Mouse (Mus musculus): ENCODE data around the gene Ptprm. TPM values are rescaled to one million over a fixed set of nuclear protein-coding genes. Genes with fewer than 3 reads are reported as not detected.

Gene Ptprm
- polyA plus RNA-seq, 1 experiment from 2014 or later, result 24.7 TPM

DNA sequence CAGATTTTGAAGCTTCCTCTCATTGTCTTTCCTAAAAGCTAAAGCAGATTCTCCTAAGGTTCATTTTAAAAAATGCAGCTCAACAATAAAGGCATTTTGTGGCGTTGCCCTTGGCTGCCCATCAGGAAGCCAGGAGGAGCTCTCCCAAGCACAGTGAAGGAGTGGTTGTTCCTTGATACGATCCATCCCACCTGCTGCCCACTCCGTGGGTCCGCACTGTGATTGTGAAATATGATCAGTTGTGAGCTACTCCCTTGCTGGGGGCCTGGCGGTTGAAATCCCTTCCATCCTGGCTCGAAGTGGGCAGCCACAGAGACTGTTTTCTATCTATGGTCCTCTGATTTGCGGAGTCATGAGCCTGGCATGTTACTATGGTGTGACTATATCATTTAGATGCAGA is 610.9 kb downstream of the Ptprm start:
- Histone ChIP-seq H3K4me1 (replicated peaks) (no peaks in the 10 kb centered on the region), H3K36me3 (no peaks in the 10 kb centered on the region), H3K4me2 (no peak overlapping the region), H3K4me3 (no peak overlapping the region), H3K9me3 (no peaks in the 10 kb centered on the region), H3K27me3 (no peaks in the 10 kb centered on the region), H3K27ac (replicated peaks) (no peak overlapping the region), H3K9ac (no peak overlapping the region)
- ATAC-seq (ENCODE audit: low FRiP score, low read depth), result no peak
- WGBS, result 74% methylated on average over 7 of the region's 7 CpGs

DNA sequence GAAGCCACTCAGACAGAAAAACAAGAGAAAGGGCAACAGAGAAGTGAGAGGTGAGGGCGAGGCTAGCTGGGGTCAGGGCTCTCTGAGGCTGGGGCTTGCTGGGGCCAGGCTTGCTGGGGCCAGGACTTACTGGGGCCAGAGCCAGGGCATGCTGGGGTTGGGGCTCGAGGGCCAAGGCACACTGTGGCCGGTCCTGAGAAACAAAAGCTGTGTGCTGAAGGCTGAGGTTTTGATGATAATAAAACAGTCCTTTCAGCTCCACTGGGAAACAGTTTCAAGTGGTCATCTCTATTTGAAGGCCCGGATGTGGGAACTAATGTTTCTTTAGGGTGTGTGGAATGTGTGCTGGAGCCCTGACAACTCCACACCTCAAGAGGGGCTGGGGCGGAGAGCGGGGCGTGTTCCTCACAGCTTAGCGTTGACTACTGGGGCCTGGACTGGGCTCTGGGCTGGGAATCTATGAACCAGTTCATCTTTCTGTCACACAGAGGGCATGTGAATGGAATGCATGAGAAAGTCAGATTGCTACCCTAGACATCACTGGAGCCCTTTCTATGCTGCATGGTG is 615.4 kb downstream of the Ptprm start:
- ATAC-seq (ENCODE audit: low FRiP score, low read depth), result no peak
- 72% methylated on average over 8 of the region's 8 CpGs for WGBS
- H3K4me1 ChIP-seq (replicated peaks), result peaks cover 7% of the 10 kb centered on the region; the same call in 1 of the 2 replicates

DNA sequence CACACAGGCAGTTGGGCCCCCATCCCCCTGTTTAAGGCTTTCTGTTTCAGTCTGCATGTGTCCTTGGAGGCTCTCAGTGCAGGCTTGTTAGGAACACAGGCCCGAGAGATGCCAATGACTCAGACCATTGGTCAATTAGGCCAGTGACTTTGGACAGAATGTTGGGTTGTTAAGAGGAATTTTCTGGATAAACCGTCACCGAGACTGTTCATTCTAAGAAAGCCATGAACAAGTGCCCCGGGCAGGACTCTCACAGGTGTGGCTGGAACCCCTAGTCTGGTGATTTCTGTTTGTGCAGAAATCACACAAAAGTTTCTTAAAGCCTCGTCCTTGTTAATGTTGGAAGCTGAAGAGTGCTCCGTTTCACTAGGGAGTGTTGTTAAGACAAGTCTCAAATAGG is 615.9 kb downstream of the Ptprm start:
- Histone ChIP-seq H3K9me3 (no peaks in the 10 kb centered on the region), H3K27ac (replicated peaks) (no peak overlapping the region), H3K4me2 (no peak overlapping the region), H3K4me1 (replicated peaks) (peaks cover 7% of the 10 kb centered on the region; the same call in 1 of the 2 replicates), H3K36me3 (no peaks in the 10 kb centered on the region), H3K27me3 (no peaks in the 10 kb centered on the region), H3K4me3 (no peak overlapping the region), H3K9ac (no peak overlapping the region)
- 83% methylated on average over 6 of the region's 6 CpGs for WGBS
- ATAC-seq (ENCODE audit: low FRiP score, low read depth), result no peak

More for the DNA sequence above, 615.4 kb downstream of the Ptprm start:
- Histone ChIP-seq H3K9me3 (no peaks in the 10 kb centered on the region), H3K27me3 (no peaks in the 10 kb centered on the region), H3K4me3 (no peak overlapping the region), H3K9ac (no peak overlapping the region), H3K4me2 (no peak overlapping the region), H3K36me3 (no peaks in the 10 kb centered on the region), H3K27ac (replicated peaks) (no peak overlapping the region)

DNA sequence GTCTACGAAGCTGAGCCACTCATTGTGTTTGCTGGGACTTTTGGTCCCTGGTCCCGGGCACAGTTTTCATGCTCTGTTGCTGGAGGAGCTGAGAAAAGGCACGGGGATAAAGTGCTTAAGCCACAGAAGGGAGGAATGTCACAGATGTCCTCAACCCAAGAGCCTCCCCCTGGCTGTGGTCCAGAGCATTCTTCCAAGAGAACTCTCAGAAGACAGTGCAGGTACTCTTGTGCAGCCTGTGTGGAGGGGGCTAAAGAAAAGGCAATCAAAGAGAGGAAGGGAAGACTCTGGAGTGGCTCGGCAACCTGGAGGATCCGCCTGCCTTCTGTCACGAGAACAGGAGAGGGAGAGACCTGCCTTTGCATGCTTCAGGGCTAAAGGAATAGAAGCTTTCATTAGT is 617.8 kb downstream of the Ptprm start:
- Histone ChIP-seq H3K4me3 (no peak overlapping the region), H3K27me3 (no peaks in the 10 kb centered on the region), H3K36me3 (no peaks in the 10 kb centered on the region), H3K9me3 (no peaks in the 10 kb centered on the region), H3K9ac (no peak overlapping the region), H3K4me1 (replicated peaks) (peaks cover 10% of the 10 kb centered on the region; the same call in 1 of the 2 replicates), H3K27ac (replicated peaks) (no peak overlapping the region), H3K4me2 (no peak overlapping the region)
- 60% methylated on average over 6 of the region's 6 CpGs for WGBS
- ATAC-seq (ENCODE audit: low FRiP score, low read depth), result peak; percentile 59; the same call in 1 of the 2 replicates

DNA sequence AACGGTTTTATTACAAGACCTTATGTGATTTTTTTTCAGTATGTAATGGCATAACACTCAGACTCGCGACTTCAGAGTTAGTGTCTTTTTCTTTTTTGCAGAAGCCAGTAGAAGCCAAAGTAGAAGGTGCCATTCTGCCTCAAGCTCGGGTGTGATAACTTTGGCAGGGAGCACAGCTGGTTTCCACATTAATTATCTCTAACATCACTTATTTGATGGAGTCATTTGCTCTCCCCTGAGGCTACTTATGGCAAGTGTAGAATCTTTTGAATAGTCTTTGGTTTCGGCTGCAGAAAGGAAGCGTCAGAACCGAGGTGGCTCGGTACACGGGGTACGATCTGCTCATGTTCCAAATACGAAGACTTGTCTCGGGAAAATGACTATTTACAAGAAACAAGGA is 620.7 kb downstream of the Ptprm start:
- no peak overlapping the region for H3K27ac ChIP-seq (replicated peaks)
- H3K27me3 ChIP-seq, result no peaks in the 10 kb centered on the region
- 59% methylated on average over 12 of the region's 12 CpGs for WGBS
- H3K9ac ChIP-seq, result no peak overlapping the region
- no peaks in the 10 kb centered on the region for H3K36me3 ChIP-seq
- peaks cover 10% of the 10 kb centered on the region; the same call in 1 of the 2 replicates for H3K4me1 ChIP-seq (replicated peaks)
- no peaks in the 10 kb centered on the region for H3K9me3 ChIP-seq
- no peak overlapping the region for H3K4me3 ChIP-seq
- no peak for ATAC-seq (ENCODE audit: low FRiP score, low read depth)
- no peak overlapping the region for H3K4me2 ChIP-seq

DNA sequence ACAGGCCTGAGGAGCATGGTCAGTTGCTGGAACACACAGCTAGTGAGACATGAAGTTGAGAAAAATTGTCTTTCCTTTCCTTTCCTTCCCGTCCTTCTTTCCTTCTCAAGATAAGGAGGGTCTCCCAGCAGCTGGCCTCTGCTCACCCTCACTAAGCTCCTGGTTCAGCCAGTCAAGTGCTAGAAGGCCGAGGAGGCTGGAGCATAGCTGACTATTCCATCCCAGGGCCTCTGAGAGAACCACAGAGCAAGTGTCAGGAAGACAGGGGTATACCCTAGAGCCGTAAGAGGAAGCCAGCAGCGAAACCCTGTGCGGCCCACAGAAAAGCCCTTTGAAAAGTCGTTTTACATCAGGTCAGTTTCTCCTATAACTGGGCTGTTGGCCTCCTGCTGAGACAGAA is 624.3 kb downstream of the Ptprm start:
- no peak for ATAC-seq (ENCODE audit: low FRiP score, low read depth)
- H3K27ac ChIP-seq (replicated peaks), result no peak overlapping the region
- WGBS, result 61% methylated on average over 6 of the region's 6 CpGs
- no peaks in the 10 kb centered on the region for H3K27me3 ChIP-seq
- no peak overlapping the region for H3K4me3 ChIP-seq
- H3K36me3 ChIP-seq, result no peaks in the 10 kb centered on the region
- no peak overlapping the region for H3K4me2 ChIP-seq
- no peaks in the 10 kb centered on the region for H3K9me3 ChIP-seq
- H3K9ac ChIP-seq, result no peak overlapping the region
- peaks cover 6% of the 10 kb centered on the region for H3K4me1 ChIP-seq (replicated peaks)

DNA sequence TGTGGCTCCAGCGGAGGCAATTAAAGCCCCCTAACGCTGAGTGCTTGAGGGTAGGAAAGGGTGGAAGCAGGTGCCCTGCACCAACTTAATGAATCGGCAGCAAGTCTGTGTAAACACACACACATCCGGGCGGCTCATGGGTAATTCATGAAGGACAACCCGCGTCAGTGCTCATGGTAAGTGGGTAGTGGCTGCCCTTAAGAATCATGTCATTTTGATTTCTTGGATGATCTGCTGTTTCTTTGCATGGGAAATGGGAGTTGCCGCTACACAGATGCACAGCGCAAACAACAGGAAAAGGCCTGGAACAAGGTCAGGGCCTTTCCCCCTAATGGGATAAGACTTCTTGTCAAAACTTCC is 633.3 kb downstream of the Ptprm start:
- no peak overlapping the region for H3K4me2 ChIP-seq
- WGBS, result 32% methylated on average over 9 of the region's 9 CpGs
- no peaks in the 10 kb centered on the region for H3K27me3 ChIP-seq
- H3K9ac ChIP-seq, result no peak overlapping the region
- no peaks in the 10 kb centered on the region for H3K9me3 ChIP-seq
- no peak overlapping the region for H3K4me3 ChIP-seq
- H3K27ac ChIP-seq (replicated peaks), result no peak overlapping the region
- peaks cover 8% of the 10 kb centered on the region for H3K4me1 ChIP-seq (replicated peaks)
- ATAC-seq (ENCODE audit: low FRiP score, low read depth), result peak; percentile 59; the same call in 1 of the 2 replicates
- no peaks in the 10 kb centered on the region for H3K36me3 ChIP-seq

DNA sequence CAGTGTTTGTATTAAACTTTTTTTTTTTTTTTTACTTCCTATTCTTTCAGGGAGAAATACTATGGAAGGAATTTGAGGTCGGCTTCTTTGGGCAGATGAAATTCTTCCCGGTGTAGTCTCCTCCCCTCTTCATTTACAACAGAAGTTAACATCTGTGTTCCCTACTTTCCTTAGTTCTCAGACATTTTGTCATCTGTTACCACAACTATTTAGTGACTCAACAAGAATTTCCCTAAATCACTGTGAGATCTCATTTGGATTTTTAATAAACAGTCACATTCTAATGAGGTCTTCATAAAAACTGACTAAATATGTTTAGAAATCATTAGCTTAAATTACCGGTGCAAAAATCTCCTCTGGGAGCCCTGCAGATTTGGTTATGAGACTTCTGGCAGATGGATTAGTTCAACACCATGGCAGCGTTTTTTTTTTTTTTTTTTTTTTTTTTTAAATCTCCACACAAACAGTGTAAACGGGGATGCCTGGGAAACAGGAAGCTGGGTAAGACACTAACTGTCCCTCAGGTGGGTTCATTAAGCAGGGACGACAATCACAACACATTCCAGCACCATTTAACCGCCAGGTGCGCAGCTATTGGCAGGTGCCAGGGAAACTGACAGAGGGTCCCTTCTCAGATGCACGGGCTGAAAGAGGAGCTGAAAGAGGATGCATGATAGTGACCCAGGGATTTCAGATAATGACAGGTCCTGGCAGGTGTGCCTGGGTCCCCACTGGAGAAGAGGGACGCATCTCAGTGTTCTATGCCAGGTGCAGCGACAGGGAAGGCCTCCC is 633.9 kb downstream of the Ptprm start:
- no peaks in the 10 kb centered on the region for H3K36me3 ChIP-seq
- peak; percentile 27; the same call in 1 of the 2 replicates for ATAC-seq (ENCODE audit: low FRiP score, low read depth)
- no peak overlapping the region for H3K4me3 ChIP-seq
- H3K27me3 ChIP-seq, result no peaks in the 10 kb centered on the region
- H3K4me2 ChIP-seq, result no peak overlapping the region
- WGBS, result 34% methylated on average over 11 of the region's 11 CpGs
- H3K4me1 ChIP-seq (replicated peaks), result peaks cover 8% of the 10 kb centered on the region
- no peak overlapping the region for H3K9ac ChIP-seq
- no peaks in the 10 kb centered on the region for H3K9me3 ChIP-seq
- no peak overlapping the region for H3K27ac ChIP-seq (replicated peaks)

DNA sequence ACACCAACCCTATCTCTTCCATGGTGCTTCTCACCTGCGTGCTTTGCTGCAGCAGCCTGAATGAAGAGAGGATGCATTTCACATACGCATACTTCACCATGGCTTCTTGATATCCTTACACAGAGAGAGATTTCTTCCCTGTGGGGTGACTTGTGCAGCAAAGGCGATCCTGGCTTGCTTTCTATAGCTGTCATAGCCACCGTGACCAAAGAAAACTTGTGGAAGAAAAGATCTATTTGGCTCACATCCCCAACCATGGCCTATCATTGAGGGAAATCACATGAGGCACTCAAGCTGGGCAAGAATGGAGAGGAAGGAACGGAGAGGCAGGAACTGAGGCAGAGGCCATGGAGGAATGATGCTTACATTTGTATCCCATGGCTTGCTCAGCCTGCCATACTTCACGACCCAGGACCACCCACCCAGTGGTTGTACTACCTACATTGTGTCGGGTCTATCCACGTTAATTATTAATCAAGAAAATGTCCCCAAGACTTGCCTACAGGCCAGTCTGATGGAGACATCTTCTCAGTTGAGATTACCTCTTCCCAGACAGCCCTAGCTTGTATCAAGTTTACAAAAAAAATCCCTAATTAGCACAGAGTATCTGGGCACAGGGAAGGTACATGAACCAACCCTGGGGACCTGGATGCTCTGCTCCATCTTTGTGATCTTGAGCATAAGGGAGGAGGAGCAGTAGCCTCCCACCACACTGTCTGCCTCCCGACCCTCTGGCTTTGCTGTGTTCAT is 641.6 kb downstream of the Ptprm start:
- no peak for ATAC-seq (ENCODE audit: low FRiP score, low read depth)
- H3K27me3 ChIP-seq, result no peaks in the 10 kb centered on the region
- 88% methylated on average over 9 of the region's 9 CpGs for WGBS
- no peaks in the 10 kb centered on the region for H3K9me3 ChIP-seq
- no peak overlapping the region for H3K4me3 ChIP-seq
- no peak overlapping the region for H3K27ac ChIP-seq (replicated peaks)
- H3K4me2 ChIP-seq, result no peak overlapping the region
- H3K36me3 ChIP-seq, result no peaks in the 10 kb centered on the region
- H3K4me1 ChIP-seq (replicated peaks), result no peaks in the 10 kb centered on the region
- no peak overlapping the region for H3K9ac ChIP-seq

DNA sequence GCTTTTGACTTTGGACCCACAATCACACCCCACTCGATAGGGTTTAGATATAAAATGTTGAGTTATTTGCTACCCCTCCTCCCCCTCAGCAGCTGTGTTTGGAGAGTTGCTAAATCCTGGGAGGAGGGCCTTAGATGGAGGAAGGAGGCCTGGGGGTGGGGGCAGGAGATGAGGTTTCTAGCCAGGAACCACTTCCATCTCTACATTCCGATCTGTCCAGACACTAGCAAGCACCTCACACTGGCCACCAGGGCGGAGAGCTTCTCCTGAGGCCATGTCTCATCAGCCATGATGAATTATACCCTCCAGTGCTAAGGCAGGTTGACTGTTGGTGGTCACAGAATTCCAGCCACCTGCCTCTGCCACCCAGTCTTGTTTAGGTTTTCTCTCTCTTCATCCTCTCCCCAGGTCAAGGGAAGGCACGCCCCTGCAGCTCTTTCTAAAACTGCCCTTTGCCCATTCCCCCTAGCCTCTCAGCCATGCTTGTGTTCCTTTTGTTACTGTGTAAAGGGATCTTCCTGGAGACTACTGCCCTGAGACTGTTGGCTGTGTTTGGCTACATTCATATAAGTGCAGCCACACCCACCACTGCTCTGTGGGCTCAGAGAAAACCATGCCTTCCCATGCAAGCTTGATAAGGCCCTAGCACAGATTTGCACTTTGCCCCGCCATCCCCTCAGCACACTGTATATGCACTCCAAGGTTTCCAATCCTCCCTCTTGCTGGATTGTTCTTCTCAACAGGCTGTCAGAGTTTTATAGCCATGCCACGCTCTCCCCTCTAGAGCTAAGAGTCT is 642.8 kb downstream of the Ptprm start:
- Histone ChIP-seq H3K9ac (no peak overlapping the region), H3K4me1 (replicated peaks) (no peaks in the 10 kb centered on the region), H3K4me2 (no peak overlapping the region), H3K27me3 (no peaks in the 10 kb centered on the region), H3K36me3 (no peaks in the 10 kb centered on the region), H3K27ac (replicated peaks) (no peak overlapping the region), H3K9me3 (no peaks in the 10 kb centered on the region), H3K4me3 (no peak overlapping the region)
- WGBS, result 80% methylated on average over 6 of the region's 6 CpGs
- no peak for ATAC-seq (ENCODE audit: low FRiP score, low read depth)

DNA sequence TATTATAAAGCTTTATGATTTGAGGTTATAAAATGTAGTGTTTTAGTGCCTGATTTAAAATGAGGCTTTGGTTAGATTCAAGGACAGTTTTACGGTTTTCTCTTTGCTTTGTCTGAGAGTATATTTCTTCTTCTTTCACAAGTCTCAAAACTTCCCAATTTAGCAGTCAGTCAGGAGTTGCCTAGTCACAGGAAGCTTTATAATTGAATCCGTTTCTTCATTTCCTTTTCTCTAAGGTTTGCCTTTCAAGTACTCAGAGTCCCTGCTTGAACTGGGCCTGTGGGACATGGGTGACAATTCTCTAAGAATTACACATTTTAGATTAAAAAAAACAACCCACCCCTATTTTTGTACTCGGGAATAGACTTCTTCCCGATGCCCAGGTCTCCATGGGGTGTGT is 643.7 kb downstream of the Ptprm start:
- WGBS, result 58% methylated on average over 4 of the region's 4 CpGs
- ATAC-seq (ENCODE audit: low FRiP score, low read depth), result no peak
- Histone ChIP-seq H3K4me2 (no peak overlapping the region), H3K36me3 (no peaks in the 10 kb centered on the region), H3K9me3 (no peaks in the 10 kb centered on the region), H3K9ac (no peak overlapping the region), H3K4me3 (no peak overlapping the region), H3K4me1 (replicated peaks) (no peaks in the 10 kb centered on the region), H3K27me3 (no peaks in the 10 kb centered on the region), H3K27ac (replicated peaks) (no peak overlapping the region)

Data from hindbrain, embryonic 15.5 days (tissue).